Mouse (Mus musculus) heart, postnatal 0 days (tissue): ENCODE data around the gene Ap4b1. TPM values are rescaled to one million over a fixed set of nuclear protein-coding genes. Genes with fewer than 3 reads are reported as not detected.
"Not testable (repeated sequence)": the region's sequence is repeated elsewhere in the genome, so short reads cannot be mapped to it uniquely, and the experiment has no call there.

Experiments used
- ATAC-seq: fragments of 200-750 bp; cut with Nextera tagmentation; 2 replicates; pipeline ENCODE4 v1.8.0; 2017; ENCODE audit warnings: low read depth, moderate number of reproducible peaks, moderate library complexity; ENCODE audit not compliant: insufficient read depth
- DNase-seq: peaks from one replicate; pipeline ENCODE4 v3.0.0-alpha.2; 2016; ENCODE audit warnings: low spot score
- H3K27ac ChIP-seq: fragments of 300-500 bp; sonication (generic); 2 replicates; pipeline ENCODE4 v1.5.1; 2014; ENCODE audit warnings: low read depth, mild to moderate bottlenecking
- H3K27me3 ChIP-seq: fragments of 300-500 bp; sonication (generic); 2 replicates; pipeline ENCODE4 v1.6.1; 2014; ENCODE audit warnings: low read length, mixed read lengths; ENCODE audit not compliant: control insufficient read depth, insufficient read depth
- H3K36me3 ChIP-seq: fragments of 300-500 bp; sonication (generic); replicated peaks from 2 replicates; pipeline ENCODE4 v1.6.1; 2014; ENCODE audit warnings: low read length, mixed read lengths; ENCODE audit not compliant: control insufficient read depth, insufficient read depth
- H3K4me1 ChIP-seq: fragments of 300-500 bp; sonication (generic); 2 replicates; pipeline ENCODE4 v1.6.1; 2014; ENCODE audit warnings: antibody characterized with exemption; ENCODE audit not compliant: control insufficient read depth, insufficient read depth
- H3K4me2 ChIP-seq: fragments of 300-500 bp; sonication (generic); 2 replicates; pipeline ENCODE4 v1.6.1; 2014; ENCODE audit warnings: low read depth, mild to moderate bottlenecking, low read length, moderate library complexity
- H3K4me3 ChIP-seq: fragments of 300-500 bp; sonication (generic); 2 replicates; pipeline ENCODE4 v1.5.1; 2014; ENCODE audit warnings: low read depth, low read length
- H3K9ac ChIP-seq: fragments of 300-500 bp; sonication (generic); replicated peaks from 2 replicates; pipeline ENCODE4 v1.6.1; 2014; ENCODE audit warnings: low read depth, low read length, mixed read lengths
- H3K9me3 ChIP-seq: fragments of 300-500 bp; sonication (generic); replicated peaks from 2 replicates; pipeline ENCODE4 v1.6.1; 2016; ENCODE audit warnings: low read length; ENCODE audit not compliant: control insufficient read depth
- CTCF ChIP-seq: IDR thresholded peaks from 2 replicates; pipeline ENCODE4 v1.5.1; 2016; ENCODE audit warnings: antibody characterized with exemption, control low read depth, low read depth
- EP300 ChIP-seq: IDR thresholded peaks from 2 replicates; pipeline ENCODE4 v1.6.1; 2016; ENCODE audit warnings: antibody characterized with exemption, low read depth
- WGBS: fragments of 180-500 bp; shearing (Covaris S2); extraction: QIAGEN DNeasy Blood & Tissue Kit; methylation state at CpG from one replicate; pipeline ENCODE4 v1.1.7; 2014; 5-methylcytosine and 5-hydroxymethylcytosine counted together
- polyA plus RNA-seq: library from polyadenylated mRNA; unstranded; fragments of >200 nt; fragmentation: Nextera tagmentation; extraction: Ambion mirVana; gene quantifications from 2 replicates; pipeline ENCODE4 v1.2.1, GENCODE M21; 2015
- total RNA-seq: library from RNA; depleted of rRNA; stranded (reverse); fragments of >200 nt; gene quantifications from 2 replicates; pipeline ENCODE4 v1.2.3, GENCODE M21; 2014; ENCODE audit warnings: low replicate concordance

Gene Ap4b1
- total and polyA plus RNA-seq, 2 experiments from 2014 or later, result 14.5 to 38.1 TPM

DNA sequence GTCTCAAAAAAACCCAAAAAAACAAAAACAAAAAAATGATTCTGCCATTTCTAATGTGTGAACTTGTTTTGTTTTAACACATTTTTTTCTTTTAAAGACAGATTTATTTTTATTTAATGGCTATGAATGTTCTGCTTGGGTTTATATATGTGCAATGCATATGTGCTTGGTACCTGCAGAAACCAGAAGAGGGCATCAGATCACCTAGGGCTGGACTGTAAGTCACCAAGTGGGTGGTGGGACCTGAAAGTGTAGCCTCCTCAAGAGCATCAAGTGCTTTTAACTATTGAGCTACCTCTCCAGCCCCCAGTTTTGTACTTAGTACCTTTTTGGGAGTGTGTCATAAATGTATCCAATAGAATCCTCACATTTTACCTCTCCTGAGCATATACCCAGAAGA, 18.2 kb downstream of the Ap4b1 start:
- Histone ChIP-seq H3K4me1 (peaks cover 4% of the 10 kb centered on the region), H3K27ac (no peak overlapping the region), H3K36me3 (peaks cover 11% of the 10 kb centered on the region), H3K27me3 (no peaks in the 10 kb centered on the region), H3K9ac (no peak overlapping the region), H3K9me3 (no peaks in the 10 kb centered on the region), H3K4me3 (no peak overlapping the region), H3K4me2 (no peak overlapping the region)
- ATAC-seq (no peak), DNase-seq (no peak)
- TF ChIP-seq EP300, result no peak
- peak; percentile 17; the same call in 1 of the 2 replicates for TF ChIP-seq CTCF

DNA sequence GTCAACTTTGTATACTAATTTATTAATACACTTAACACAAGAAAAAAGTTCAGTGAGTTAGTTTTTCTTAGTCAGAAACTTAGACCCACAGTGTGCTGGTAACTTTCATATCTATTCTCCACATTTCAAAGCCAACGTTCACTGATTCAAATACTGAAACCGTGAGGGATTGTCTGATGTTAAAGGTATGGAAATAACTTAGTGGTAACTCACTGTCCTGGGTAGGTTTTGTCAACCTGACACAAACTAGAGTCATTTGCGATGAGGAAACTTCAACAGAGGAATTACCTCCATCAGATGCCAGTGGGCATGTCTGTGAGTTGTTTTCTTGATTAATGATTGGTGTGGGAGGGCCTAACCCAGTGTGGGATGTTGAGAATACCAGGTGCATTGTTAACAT, 19.7 kb downstream of the Ap4b1 start:
- 81% methylated on average over 3 of the region's 3 CpGs for WGBS
- Histone ChIP-seq H3K36me3 (no peaks in the 10 kb centered on the region), H3K4me2 (no peak overlapping the region), H3K9me3 (no peaks in the 10 kb centered on the region), H3K27ac (no peak overlapping the region), H3K9ac (no peak overlapping the region), H3K27me3 (no peaks in the 10 kb centered on the region), H3K4me1 (peaks cover 5% of the 10 kb centered on the region), H3K4me3 (no peak overlapping the region)
- TF ChIP-seq EP300, result no peak
- no peak for TF ChIP-seq CTCF
- ATAC-seq (no peak), DNase-seq (no peak)

DNA sequence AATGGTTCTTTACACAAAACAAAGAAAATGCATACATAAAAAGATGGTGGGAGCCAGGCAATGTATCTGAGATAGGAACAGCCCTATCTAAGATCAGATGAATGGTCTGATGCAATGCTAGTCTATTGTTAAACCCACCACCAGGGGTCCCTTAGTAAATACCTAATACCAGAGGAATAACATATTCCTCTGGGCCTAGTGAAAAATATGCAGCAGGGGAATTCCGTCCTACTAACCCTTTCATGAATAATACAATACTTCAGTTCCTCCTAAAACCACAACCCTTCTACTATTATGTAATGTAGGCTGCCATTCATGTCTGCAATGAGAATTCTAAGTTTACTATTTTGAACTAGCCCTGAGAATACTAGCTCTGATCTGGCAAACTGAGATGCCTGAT, 21.4 kb downstream of the Ap4b1 start:
- WGBS, result 46% methylated on average over 1 of the region's 1 CpGs
- H3K4me3 ChIP-seq, H3K4me1 ChIP-seq, H3K36me3 ChIP-seq, H3K9me3 ChIP-seq, H3K27ac ChIP-seq, DNase-seq, ATAC-seq, H3K4me2 ChIP-seq, H3K9ac ChIP-seq, H3K27me3 ChIP-seq: not testable (repeated sequence)

DNA sequence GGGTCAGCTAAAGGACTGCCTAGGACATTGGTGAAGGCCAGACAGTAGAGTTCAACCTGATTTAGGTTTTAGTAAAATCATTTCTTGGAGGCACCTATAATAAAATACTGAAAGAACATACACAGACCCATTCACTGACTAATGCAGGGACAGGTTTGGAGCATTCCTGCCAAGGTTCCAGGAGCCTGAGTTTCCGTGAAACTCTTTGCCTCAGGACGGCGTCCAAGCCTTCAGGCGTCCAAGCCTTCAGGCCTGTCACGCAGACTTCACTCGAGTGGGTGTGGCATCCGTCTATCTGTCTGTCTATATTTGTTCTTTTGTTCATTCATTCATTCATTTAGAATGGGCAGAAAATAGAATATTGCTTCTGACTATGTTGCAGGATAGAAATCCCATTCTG, 21.8 kb downstream of the Ap4b1 start:
- no peak overlapping the region for H3K4me2 ChIP-seq
- H3K4me1 ChIP-seq, result peaks cover 5% of the 10 kb centered on the region
- H3K9me3 ChIP-seq, result no peaks in the 10 kb centered on the region
- ATAC-seq (no peak), DNase-seq (no peak)
- H3K9ac ChIP-seq, result no peak overlapping the region
- H3K36me3 ChIP-seq, result no peaks in the 10 kb centered on the region
- H3K4me3 ChIP-seq, result no peak overlapping the region
- WGBS, result 32% methylated on average over 7 of the region's 7 CpGs
- H3K27me3 ChIP-seq, result no peaks in the 10 kb centered on the region
- no peak overlapping the region for H3K27ac ChIP-seq
- TF ChIP-seq EP300, result no peak
- no peak for TF ChIP-seq CTCF

DNA sequence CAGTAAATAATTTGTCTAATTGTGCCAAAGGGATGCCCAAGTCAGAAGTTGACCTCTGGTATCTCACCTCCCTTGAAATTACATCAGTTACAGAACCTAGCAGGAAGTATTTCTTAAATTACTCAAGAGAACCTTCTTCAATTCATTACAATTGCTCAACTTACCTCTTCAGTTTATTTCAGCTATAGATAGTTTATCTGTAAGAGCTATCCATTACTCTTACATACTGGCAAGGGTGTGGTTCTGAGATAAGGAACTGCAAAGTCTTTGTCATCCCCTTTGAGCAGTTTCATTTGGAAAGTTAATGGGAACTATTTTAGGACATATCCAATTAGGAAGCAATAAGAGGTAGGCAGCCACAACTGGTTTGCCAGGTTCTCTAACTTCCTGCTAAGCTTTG, 23.1 kb downstream of the Ap4b1 start, which contains the start of gene Bcl2l15:
Gene Bcl2l15, plus strand, starts transcription at position 176 of the 400 bp plus-strand sequence.
- Histone ChIP-seq H3K9me3 (no peaks in the 10 kb centered on the region), H3K4me3 (no peak within 1 kb of the TSS), H3K9ac (no peak within 1 kb of the TSS), H3K27me3 (no peaks in the 10 kb centered on the region), H3K36me3 (no peaks in the 10 kb centered on the region), H3K4me1 (peaks cover 5% of the 10 kb centered on the region), H3K27ac (no peak within 1 kb of the TSS), H3K4me2 (no peak within 1 kb of the TSS)
- no peak for DNase-seq
- TF ChIP-seq CTCF, result no peak
- no peak for TF ChIP-seq EP300
- ATAC-seq, result no peak

DNA sequence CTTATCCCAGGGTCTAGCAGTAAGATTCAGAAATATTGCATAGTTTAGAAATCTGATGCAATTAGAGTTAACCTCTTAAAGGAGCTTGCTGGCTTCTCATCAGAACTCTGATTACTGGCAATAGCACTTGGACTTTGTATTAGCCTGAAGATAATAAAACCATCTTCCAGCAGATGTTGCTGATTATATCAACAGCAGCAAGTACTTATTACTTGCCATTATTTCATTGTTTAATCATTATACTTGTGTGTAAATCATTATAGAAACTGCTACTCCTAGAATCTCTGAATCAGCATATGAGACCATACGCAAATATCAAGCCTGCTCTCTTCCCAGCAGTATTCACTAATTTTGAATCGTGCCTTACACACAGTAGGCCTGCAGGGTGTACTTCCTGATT, 24.7 kb downstream of the Ap4b1 start:
- H3K4me1 ChIP-seq, result peaks cover 5% of the 10 kb centered on the region
- WGBS, result 87% methylated on average over 2 of the region's 2 CpGs
- ATAC-seq, result no peak
- H3K27ac ChIP-seq, result no peak overlapping the region
- no peaks in the 10 kb centered on the region for H3K36me3 ChIP-seq
- H3K4me3 ChIP-seq, result no peak overlapping the region
- DNase-seq, result no peak
- no peaks in the 10 kb centered on the region for H3K27me3 ChIP-seq
- TF ChIP-seq CTCF (no peak), EP300 (no peak)
- no peak overlapping the region for H3K9ac ChIP-seq
- no peak overlapping the region for H3K4me2 ChIP-seq
- no peaks in the 10 kb centered on the region for H3K9me3 ChIP-seq
